Mouse (Mus musculus) midbrain, embryonic 10.5 days (tissue): Measurements from ENCODE around the gene Golga4. TPM values are rescaled to one million over a fixed set of nuclear protein-coding genes. Genes with fewer than 3 reads are reported as not detected.

Experiments used
- DNase-seq: peaks from one replicate; pipeline ENCODE4 v3.0.0-alpha.2; 2017; ENCODE audit warnings: low spot score
- H3K27ac ChIP-seq: fragments of 300-500 bp; sonication (generic); replicated peaks from 2 replicates; pipeline ENCODE4 v1.5.1; 2016; ENCODE audit warnings: mild to moderate bottlenecking
- H3K27me3 ChIP-seq: fragments of 300-500 bp; sonication (generic); 2 replicates; pipeline ENCODE4 v1.6.1; 2016; ENCODE audit warnings: low read depth, mild to moderate bottlenecking; ENCODE audit not compliant: poor library complexity, severe bottlenecking
- H3K36me3 ChIP-seq: fragments of 300-500 bp; sonication (generic); 2 replicates; pipeline ENCODE4 v1.6.1; 2016; ENCODE audit warnings: mild to moderate bottlenecking, moderate library complexity
- H3K4me1 ChIP-seq: fragments of 300-500 bp; sonication (generic); 2 replicates; pipeline ENCODE4 v1.6.1; 2016
- H3K4me3 ChIP-seq: fragments of 300-500 bp; sonication (generic); 2 replicates; pipeline ENCODE4 v1.5.1; 2016; ENCODE audit warnings: mild to moderate bottlenecking, moderate library complexity
- H3K9me3 ChIP-seq: fragments of 300-500 bp; sonication (generic); replicated peaks from 2 replicates; pipeline ENCODE4 v1.6.1; 2016; ENCODE audit warnings: mild to moderate bottlenecking
- WGBS: fragments of 180-500 bp; shearing (Covaris S2); methylation state at CpG from one replicate; pipeline ENCODE4 v1.1.7; 2016; 5-methylcytosine and 5-hydroxymethylcytosine counted together
- polyA plus RNA-seq: library from polyadenylated mRNA; unstranded; fragments of >200 nt; fragmentation: Nextera tagmentation; extraction: Ambion mirVana; gene quantifications from 2 replicates; pipeline ENCODE4 v1.2.1, GENCODE M21; 2016

Golga4 gene
- polyA plus RNA-seq, 1 experiment from 2014 or later, result 39.2 TPM

DNA sequence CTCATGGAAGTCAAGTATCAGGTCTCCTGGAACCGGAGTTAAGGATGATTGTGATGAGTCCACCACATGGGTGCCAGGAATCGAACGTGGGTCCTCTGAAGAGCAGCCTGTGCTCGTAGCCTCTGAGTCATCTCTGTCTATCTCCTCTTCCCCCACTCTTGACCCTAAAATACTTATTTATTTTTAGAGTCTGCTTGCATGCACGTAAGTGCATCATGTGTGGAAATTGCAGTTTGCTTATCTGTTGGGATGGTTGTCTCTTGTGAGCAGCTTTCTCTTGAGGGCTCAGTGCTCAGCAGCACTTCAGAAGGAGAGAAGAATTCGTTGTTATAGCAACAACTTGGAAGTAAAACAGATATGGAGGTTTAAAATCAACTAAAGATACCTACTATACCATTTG lies 9.4 kb downstream of the Golga4 start:
- H3K36me3 ChIP-seq, result peaks cover 34% of the 10 kb centered on the region
- 94% methylated on average over 6 of the region's 6 CpGs for WGBS
- no peak for DNase-seq
- H3K4me1 ChIP-seq, result peaks cover 18% of the 10 kb centered on the region
- H3K9me3 ChIP-seq, result no peaks in the 10 kb centered on the region
- H3K27me3 ChIP-seq, result no peaks in the 10 kb centered on the region
- no peak overlapping the region for H3K4me3 ChIP-seq
- no peak overlapping the region for H3K27ac ChIP-seq

DNA sequence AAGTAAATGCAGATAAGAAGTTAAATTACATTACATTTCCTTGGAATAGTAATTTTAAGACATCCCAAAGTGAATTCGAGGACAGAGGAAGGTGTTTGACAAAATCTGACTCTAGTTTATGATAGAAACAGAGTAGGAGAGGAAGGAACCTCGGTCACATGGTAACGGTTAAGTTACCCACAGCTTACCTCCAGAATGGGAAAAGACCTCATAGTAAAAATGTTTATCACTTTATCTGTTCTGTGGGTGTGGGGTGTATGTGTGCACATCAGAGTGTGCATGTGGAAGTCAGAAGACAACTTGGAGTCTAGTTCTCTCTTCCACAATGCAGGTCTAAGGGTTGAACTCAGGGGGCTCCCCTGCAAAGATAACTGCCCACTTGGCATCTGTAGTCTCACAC lies 10.1 kb downstream of the Golga4 start:
- peaks cover 29% of the 10 kb centered on the region for H3K36me3 ChIP-seq
- H3K27me3 ChIP-seq, result no peaks in the 10 kb centered on the region
- peaks cover 24% of the 10 kb centered on the region for H3K4me1 ChIP-seq
- no peak overlapping the region for H3K27ac ChIP-seq
- 93% methylated on average over 3 of the region's 3 CpGs for WGBS
- H3K9me3 ChIP-seq, result no peaks in the 10 kb centered on the region
- no peak overlapping the region for H3K4me3 ChIP-seq
- DNase-seq, result no peak

- Histone ChIP-seq H3K9me3 (no peaks in the 10 kb centered on the region), H3K27ac (no peak overlapping the region)
- whole genome bisulfite sequencing, result 86% methylated on average over 6 of the region's 8 CpGs
Measured at GRCm38 (mm10) chr9:118517619-118518018, 11.6 kb downstream of the Golga4 start.

DNA sequence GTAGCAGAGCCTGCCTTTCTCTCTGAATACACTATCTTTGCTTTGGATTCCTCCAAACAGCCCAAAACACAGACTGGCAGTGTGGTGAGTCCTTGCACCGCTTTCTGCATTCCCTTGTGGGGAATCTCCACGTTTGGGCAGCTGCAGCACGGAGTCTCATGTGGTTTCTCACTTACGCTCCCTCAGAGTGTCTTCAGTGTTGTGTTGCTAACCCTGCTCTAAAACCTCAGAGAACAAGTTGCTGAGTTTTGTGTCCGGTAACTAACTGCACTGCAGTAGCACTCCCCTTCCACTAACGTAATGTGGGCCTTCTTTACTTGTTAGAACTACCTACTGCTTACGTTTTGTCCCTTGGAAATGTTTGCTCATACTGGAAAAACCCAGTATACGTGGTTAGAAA lies 13.0 kb downstream of the Golga4 start:
- Histone ChIP-seq H3K4me1 (peaks cover 25% of the 10 kb centered on the region), H3K4me3 (no peak overlapping the region), H3K27ac (no peak overlapping the region), H3K9me3 (no peaks in the 10 kb centered on the region), H3K36me3 (peaks cover 43% of the 10 kb centered on the region), H3K27me3 (no peaks in the 10 kb centered on the region)
- WGBS, result 75% methylated on average over 8 of the region's 8 CpGs
- no peak for DNase-seq

More at GRCm38 (mm10) chr9:118517619-118518018, 11.6 kb downstream of the Golga4 start:
- no peak for DNase-seq
- Histone ChIP-seq H3K4me1 (peaks cover 22% of the 10 kb centered on the region), H3K4me3 (no peak overlapping the region), H3K36me3 (peaks cover 32% of the 10 kb centered on the region), H3K27me3 (no peaks in the 10 kb centered on the region)

- 76% methylated on average over 8 of the region's 8 CpGs for WGBS
- H3K9me3 ChIP-seq, result no peaks in the 10 kb centered on the region
- no peaks in the 10 kb centered on the region for H3K27me3 ChIP-seq
- H3K4me1 ChIP-seq, result peaks cover 25% of the 10 kb centered on the region
- peaks cover 43% of the 10 kb centered on the region for H3K36me3 ChIP-seq
- no peak for DNase-seq
- H3K4me3 ChIP-seq, result no peak overlapping the region
- no peak overlapping the region for H3K27ac ChIP-seq
Measured at GRCm38 (mm10) chr9:118520011-118520410, 13.9 kb downstream of the Golga4 start.

DNA sequence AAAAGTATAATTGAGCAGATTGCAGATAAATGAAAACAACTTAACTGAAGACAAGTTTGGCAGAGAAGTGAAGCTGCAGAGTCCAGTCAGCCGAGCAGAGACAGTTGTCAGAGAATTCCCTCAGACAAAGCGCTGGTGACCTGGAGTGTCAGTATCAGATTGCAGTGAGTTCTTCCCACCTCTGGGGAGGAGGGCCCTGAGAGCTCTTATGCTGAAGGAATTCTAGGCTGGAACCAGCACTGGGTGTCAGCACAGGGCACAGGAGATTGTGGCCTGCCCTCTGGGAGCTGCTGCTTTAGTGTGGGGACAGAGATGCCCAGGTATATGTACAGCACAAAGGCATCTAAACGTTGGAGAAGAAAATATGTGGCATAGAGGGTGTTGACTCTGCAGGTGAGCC lies 14.8 kb downstream of the Golga4 start:
- Histone ChIP-seq H3K9me3 (no peaks in the 10 kb centered on the region), H3K27me3 (no peaks in the 10 kb centered on the region), H3K27ac (no peak overlapping the region), H3K36me3 (peaks cover 43% of the 10 kb centered on the region), H3K4me3 (no peak overlapping the region), H3K4me1 (peaks cover 25% of the 10 kb centered on the region)
- DNase-seq, result no peak
- 16% methylated on average over 3 of the region's 3 CpGs for WGBS

DNA sequence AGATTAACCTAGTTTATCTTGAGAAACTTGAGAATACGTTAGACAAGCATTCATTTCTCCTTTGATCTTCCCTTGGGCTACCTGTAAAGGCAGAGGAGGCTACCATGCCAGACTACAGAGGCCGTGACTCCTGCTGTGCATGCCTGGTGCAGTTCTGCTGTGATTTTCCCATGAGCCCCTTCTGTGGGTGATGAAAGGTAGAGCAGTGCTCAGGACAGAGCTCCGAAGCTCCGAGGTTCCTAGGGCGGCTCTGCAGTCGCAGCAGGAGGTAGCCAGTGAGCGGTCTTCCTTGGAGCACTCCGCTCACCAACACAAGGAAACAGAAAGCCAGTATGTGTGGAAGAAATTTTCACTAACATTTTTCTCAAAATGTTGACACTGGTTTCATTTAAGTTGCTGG lies 15.6 kb downstream of the Golga4 start:
- H3K27ac ChIP-seq, result no peak overlapping the region

DNA sequence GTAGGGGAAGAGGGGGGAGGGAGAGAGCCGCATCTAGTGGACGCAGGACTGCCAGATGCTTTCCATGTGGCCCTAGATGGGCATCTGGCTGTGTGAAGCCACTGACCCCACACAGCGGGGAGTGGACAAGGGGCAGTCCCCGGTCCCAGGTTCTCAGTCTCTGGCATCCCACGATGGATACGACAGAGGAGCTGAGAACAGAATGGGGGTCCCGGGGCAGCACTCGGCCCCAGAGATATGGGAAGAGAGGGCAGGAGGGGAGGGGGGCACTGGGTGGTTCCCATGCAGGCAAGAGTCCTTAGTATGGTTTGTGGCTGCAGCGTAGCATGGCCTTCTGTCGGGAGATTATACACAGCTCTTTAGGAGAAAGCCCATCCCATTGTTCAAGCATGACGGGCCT lies 17.7 kb downstream of the Golga4 start:
- Histone ChIP-seq H3K4me3 (no peak overlapping the region), H3K9me3 (no peaks in the 10 kb centered on the region), H3K27ac (no peak overlapping the region), H3K36me3 (peaks cover 63% of the 10 kb centered on the region), H3K4me1 (peaks cover 21% of the 10 kb centered on the region), H3K27me3 (no peaks in the 10 kb centered on the region)
- DNase-seq, result no peak
- 83% methylated on average over 11 of the region's 11 CpGs for WGBS

More for the DNA sequence above, 15.6 kb downstream of the Golga4 start:
- Histone ChIP-seq H3K27me3 (no peaks in the 10 kb centered on the region), H3K4me1 (peaks cover 25% of the 10 kb centered on the region), H3K4me3 (no peak overlapping the region), H3K36me3 (peaks cover 44% of the 10 kb centered on the region), H3K9me3 (no peaks in the 10 kb centered on the region)
- WGBS, result 73% methylated on average over 8 of the region's 8 CpGs
- DNase-seq, result no peak

DNA sequence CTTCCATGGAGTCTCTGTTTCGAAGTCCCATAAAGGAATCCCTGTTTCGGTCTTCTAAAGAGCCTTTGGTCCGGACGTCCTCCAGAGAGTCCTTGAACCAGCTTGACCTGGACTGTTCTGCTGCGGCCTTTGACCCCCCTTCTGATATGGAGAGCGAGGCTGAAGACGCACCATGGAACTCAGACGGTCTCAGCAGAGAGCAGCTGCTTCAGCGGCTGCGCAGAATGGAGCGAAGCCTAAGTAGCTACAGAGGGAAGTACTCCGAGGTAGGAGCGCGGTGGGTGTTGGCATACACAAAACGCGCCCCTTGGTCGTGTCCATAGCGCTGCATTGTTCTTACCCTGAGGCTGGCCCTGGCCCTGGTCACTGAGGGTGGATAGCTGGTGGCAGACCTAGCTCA lies 21.0 kb downstream of the Golga4 start:
- H3K27me3 ChIP-seq, result no peaks in the 10 kb centered on the region
- H3K9me3 ChIP-seq, result no peaks in the 10 kb centered on the region
- 91% methylated on average over 18 of the region's 18 CpGs for WGBS
- DNase-seq, result no peak
- H3K36me3 ChIP-seq, result peaks cover 96% of the 10 kb centered on the region
- H3K4me3 ChIP-seq, result no peak overlapping the region
- H3K4me1 ChIP-seq, result peaks cover 3% of the 10 kb centered on the region; the same call in 1 of the 2 replicates
- H3K27ac ChIP-seq, result no peak overlapping the region

- Histone ChIP-seq H3K4me1 (no peaks in the 10 kb centered on the region), H3K36me3 (peaks cover 98% of the 10 kb centered on the region), H3K4me3 (no peak overlapping the region), H3K27ac (no peak overlapping the region), H3K9me3 (no peaks in the 10 kb centered on the region), H3K27me3 (no peaks in the 10 kb centered on the region)
- DNase-seq, result no peak
- WGBS, result 95% methylated on average over 3 of the region's 3 CpGs
Measured at GRCm38 (mm10) chr9:118529783-118530182, 23.7 kb downstream of the Golga4 start.

DNA sequence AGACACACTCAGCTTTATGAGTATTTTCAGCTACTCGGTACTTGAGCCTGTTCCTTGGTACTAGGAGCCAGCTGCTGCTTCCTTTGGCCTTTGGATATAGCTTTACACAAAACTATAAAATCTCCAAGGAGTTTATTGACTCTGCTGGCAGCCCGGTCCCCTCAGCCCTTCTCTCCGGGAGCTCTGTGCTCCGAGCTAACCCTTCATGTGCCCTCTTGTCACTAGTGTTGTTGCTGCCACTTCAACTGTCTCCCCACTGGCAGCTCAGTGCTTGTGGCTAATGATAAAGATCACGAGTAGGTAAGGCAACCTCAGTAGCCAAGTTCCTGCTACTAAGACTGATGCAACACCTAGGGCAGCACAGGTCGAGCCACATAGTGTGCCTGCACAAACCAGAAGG lies 24.6 kb downstream of the Golga4 start:
- 93% methylated on average over 6 of the region's 6 CpGs for WGBS
- Histone ChIP-seq H3K9me3 (no peaks in the 10 kb centered on the region), H3K27me3 (no peaks in the 10 kb centered on the region), H3K27ac (no peak overlapping the region), H3K36me3 (peaks cover 98% of the 10 kb centered on the region), H3K4me1 (no peaks in the 10 kb centered on the region), H3K4me3 (no peak overlapping the region)
- no peak for DNase-seq

DNA sequence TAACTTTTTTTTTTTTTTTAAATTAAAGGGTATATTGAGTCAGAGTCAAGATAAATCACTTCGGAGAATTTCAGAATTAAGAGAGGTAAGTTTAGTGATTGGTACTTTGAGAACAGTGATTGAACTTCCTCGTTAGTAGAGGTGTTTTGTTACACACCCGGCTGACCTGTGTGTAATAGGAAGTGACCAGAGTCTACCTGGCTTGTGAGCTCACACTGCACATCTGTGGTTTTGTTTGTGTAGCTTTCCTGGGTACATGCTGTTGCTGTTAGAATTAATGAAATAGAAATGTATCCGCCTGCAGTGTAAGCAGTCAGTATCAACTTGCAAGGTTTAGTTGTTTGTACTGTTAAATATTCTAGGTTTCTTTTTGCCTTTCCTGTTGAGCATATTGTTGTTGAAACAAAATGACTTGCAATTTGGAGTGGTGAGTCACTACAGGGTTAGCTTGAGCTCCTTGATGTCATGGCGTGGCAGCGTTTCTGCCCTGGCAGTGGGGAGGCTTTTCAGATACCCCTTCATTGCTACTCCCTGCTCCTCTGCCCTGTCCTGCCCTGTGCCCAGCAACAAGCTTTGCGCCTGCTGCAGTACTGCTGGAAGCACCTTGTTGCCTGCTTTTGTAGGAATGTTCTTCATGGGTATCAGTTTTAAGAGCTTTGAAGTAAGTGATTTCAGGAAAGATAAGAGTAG lies 26.6 kb downstream of the Golga4 start:
- Histone ChIP-seq H3K9me3 (no peaks in the 10 kb centered on the region), H3K4me3 (no peak overlapping the region), H3K27me3 (no peaks in the 10 kb centered on the region), H3K27ac (no peak overlapping the region), H3K36me3 (peaks cover 98% of the 10 kb centered on the region), H3K4me1 (no peaks in the 10 kb centered on the region)
- WGBS, result 91% methylated on average over 7 of the region's 7 CpGs
- no peak for DNase-seq

DNA sequence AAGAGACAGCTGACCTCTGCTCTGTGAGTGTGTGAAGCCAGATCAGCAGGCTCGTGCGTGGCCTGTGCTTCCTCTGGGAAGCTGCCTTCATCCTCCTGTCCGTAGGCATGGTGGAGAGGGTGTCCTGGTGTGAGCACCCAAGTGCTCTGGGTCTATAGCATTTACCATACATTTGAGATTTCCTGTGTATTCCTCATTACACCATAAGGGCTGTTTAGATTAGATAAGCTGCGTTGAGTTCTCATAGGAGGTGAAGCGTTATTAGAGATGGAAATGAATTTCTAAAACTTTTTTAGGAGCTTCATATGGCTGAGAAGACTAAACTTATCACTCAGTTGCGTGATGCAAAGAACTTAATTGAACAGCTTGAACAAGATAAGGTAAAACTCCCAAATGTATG lies 30.9 kb downstream of the Golga4 start:
- 95% methylated on average over 6 of the region's 6 CpGs for WGBS
- no peak for DNase-seq
- Histone ChIP-seq H3K27ac (no peak overlapping the region), H3K27me3 (no peaks in the 10 kb centered on the region), H3K36me3 (peaks cover 100% of the 10 kb centered on the region), H3K4me3 (no peak overlapping the region), H3K9me3 (no peaks in the 10 kb centered on the region), H3K4me1 (no peaks in the 10 kb centered on the region)
